12 mouse cellular contexts compared by ENCODE assay signal in genomic region chr11:51875792-51876195, GRCm38 (mm10). TPM values are rescaled to one million over a fixed set of nuclear protein-coding genes. Genes with fewer than 3 reads are reported as not detected.
DNase-seq lines count a peak whose midpoint lies in the region; ATAC-seq and TF ChIP-seq lines count a peak whose summit lies in the region.
"Had no signal": no experiment of that assay in that cellular context is flagged by ENCODE, and none has a peak within 500 bp of the region (broad histone marks: within the 10 kb centered on the region; RNA-seq: fewer than 3 reads in every experiment).

No protein-coding gene starts in this region.

- 1% methylated on average over 4 of the region's 4 CpGs for WGBS in liver, embryonic 12.5 days (ENCODE audit: insufficient replicate concordance)

- H3K4me3 ChIP-seq in gastrocnemius, adult 2 months, result no peak overlapping the region
- H3K4me3 ChIP-seq in liver, embryonic 12.5 days, result no peak overlapping the region
- H3K4me3 ChIP-seq: hindbrain, embryonic 13.5 days; layer of hippocampus, adult 2 months; limb, embryonic 13.5 days had no signal

- peaks cover 8% of the 10 kb centered on the region for H3K4me1 ChIP-seq in liver, embryonic 12.5 days
- H3K4me1 ChIP-seq: hindbrain, embryonic 13.5 days; limb, embryonic 13.5 days had no signal

- H3K9me3 ChIP-seq in liver, embryonic 12.5 days (replicated peaks), result 0 out of 2 replicates have a peak, but pooled peaks cover 5% of the 10 kb centered on the region
- H3K9me3 ChIP-seq: hindbrain, embryonic 13.5 days had no signal

- peak overlapping the region; percentile 89 for H3K27ac ChIP-seq in gastrocnemius, adult 2 months
- no peak overlapping the region for H3K27ac ChIP-seq in liver, embryonic 12.5 days
- H3K27ac ChIP-seq: hindbrain, embryonic 13.5 days; limb, embryonic 13.5 days had no signal

- no peak overlapping the region for H3K4me2 ChIP-seq in liver, embryonic 12.5 days
- H3K4me2 ChIP-seq: hindbrain, embryonic 13.5 days; limb, embryonic 13.5 days had no signal

- DNase-seq in gastrocnemius, adult 2 months, result no peak
- DNase-seq in gastrocnemius, postnatal 14 days, result no peak
- peak; percentile 85 for DNase-seq in ZHBTc4 (ENCODE audit: low read depth, low spot score)
- DNase-seq in naive thymus-derived CD4-positive, alpha-beta T cell, adult 2 months (ENCODE audit: low read depth), result peak; percentile 31
- DNase-seq in cerebellum, postnatal 36 days, result no peak
- no peak for DNase-seq in adrenal gland, adult 8-10 months
- no peak for DNase-seq in left cerebral cortex, postnatal 14 days (ENCODE audit: low spot score in 2 of 2)
- DNase-seq: adrenal gland, postnatal 25 days had no signal

- H3K36me3 ChIP-seq in liver, embryonic 12.5 days, result no peaks in the 10 kb centered on the region
- H3K36me3 ChIP-seq: hindbrain, embryonic 13.5 days; limb, embryonic 13.5 days had no signal

- no peak overlapping the region for H3K9ac ChIP-seq in liver, embryonic 12.5 days
- H3K9ac ChIP-seq: hindbrain, embryonic 13.5 days; limb, embryonic 13.5 days had no signal

- TF ChIP-seq CTCF in gastrocnemius, adult 2 months (IDR thresholded peaks at IDR 0.05), result no peak

- intact Hi-C loops in gastrocnemius, adult 2 months (cut with DNase I), result loop anchor here (2.0 to 5.0 kb wide), 2 partner anchors 17 to 42 kb away; no protein-coding TSS in a partner anchor
- intact Hi-C loops in gastrocnemius, postnatal 14 days (cut with DNase I; ENCODE audit: low total_unique reads), result no loop called here
- intact Hi-C loops in left cerebral cortex, postnatal 14 days (cut with DNase I), result no loop called here

- peak; percentile 78 for ATAC-seq in liver, embryonic 12.5 days

- 0 out of 2 replicates have a peak, but pooled peaks cover 5% of the 10 kb centered on the region for H3K27me3 ChIP-seq in liver, embryonic 12.5 days (replicated peaks)
- H3K27me3 ChIP-seq: hindbrain, embryonic 13.5 days; limb, embryonic 13.5 days had no signal

RNA-seq across cellular contexts. Expression of gene Jade2, which starts 18.3 kb away (rescaled TPM):
- total RNA-seq in gastrocnemius, adult 2 months (2021), result 1 to 10 TPM; 7.8 to 7.9 TPM
- total RNA-seq in gastrocnemius, postnatal 14 days (2021), result 1 to 10 TPM; 2.0 to 5.0 TPM
- 0.92 and 0.95 TPM in 2 replicates for polyA plus RNA-seq in liver, embryonic 12.5 days (2016; fragmentation: Nextera tagmentation; extraction: Ambion mirVana)
- 10 to 100 TPM; 21.1 to 36.2 (median 30.3) TPM for total RNA-seq in adrenal gland, adult 8-10 months (2022)
- total RNA-seq in left cerebral cortex, postnatal 14 days (2021), result 10 to 100 TPM; 12.3 to 13.4 TPM

Comparison
In these comparisons a context has a peak if more than half of its experiments do, and no peak if none do; other contexts are left out.
1. DNase-seq: peak in ZHBTc4 (single experiment) and naive thymus-derived CD4-positive, alpha-beta T cell, adult 2 months (single experiment); none in gastrocnemius, adult 2 months (single experiment), gastrocnemius, postnatal 14 days (single experiment), cerebellum, postnatal 36 days (0 of 2), adrenal gland, adult 8-10 months (single experiment) and left cerebral cortex, postnatal 14 days (0 of 2).